Mouse (Mus musculus): ENCODE results near the gene Crat.

Gene Crat

GRCm38 (mm10) chr2:30366203-30366602, 49.4 kb downstream of the Crat start:
- in situ Hi-C loops (cut with MboI), result no loop called here

GRCm38 (mm10) chr2:30365281-30366069, 50.1 kb downstream of the Crat start:
- in situ Hi-C loops (cut with MboI), result no loop called here

GRCm38 (mm10) chr2:30363773-30364650, 51.6 kb downstream of the Crat start, which contains the start of gene Miga2:
Gene Miga2, plus strand, starts transcription at chr2:30364233.
- in situ Hi-C loops (cut with MboI), result no loop called here

GRCm38 (mm10) chr2:30362865-30363264, 52.7 kb downstream of the Crat start:
- in situ Hi-C loops (cut with MboI), result no loop called here

GRCm38 (mm10) chr2:30360626-30361025, 55.0 kb downstream of the Crat start:
- in situ Hi-C loops (cut with MboI), result no loop called here

- in situ Hi-C loops (cut with MboI), result no loop called here
Measured at GRCm38 (mm10) chr2:30358533-30359531, 56.8 kb downstream of the Crat start, which contains the start of gene Sh3glb2. Gene Sh3glb2, minus strand, starts transcription at chr2:30359337.

GRCm38 (mm10) chr2:30357552-30358510, 57.8 kb downstream of the Crat start:
- in situ Hi-C loops (cut with MboI), result no loop called here

GRCm38 (mm10) chr2:30356906-30357305, 58.7 kb downstream of the Crat start:
- in situ Hi-C loops (cut with MboI), result no loop called here

GRCm38 (mm10) chr2:30356266-30356665, 59.3 kb downstream of the Crat start:
- in situ Hi-C loops (cut with MboI), result no loop called here

GRCm38 (mm10) chr2:30355861-30356260, 59.8 kb downstream of the Crat start:
- in situ Hi-C loops (cut with MboI), result no loop called here

GRCm38 (mm10) chr2:30351149-30351548, 64.5 kb downstream of the Crat start:
- in situ Hi-C loops (cut with MboI), result no loop called here

All from mature B cell (primary cell).